Mouse (Mus musculus) CH12F3 (cell line): ENCODE measurements around the gene Gm12117.

ENCODE experiments used
- in situ Hi-C: fragments of 300-500 bp; cut with MboI; formaldehyde crosslinking; loops from 2 replicates; pipeline ENCODE4 v1.14.3; 2020; ENCODE audit warnings: low sequenced_read_pairs

The Gm12117 gene

GRCm38 (mm10) chr11:33276637-33277036, at the start of gene Gm12117:
Gm12117 (minus strand) TSS chr11:33276737.
- in situ Hi-C loops, result no loop called here

GRCm38 (mm10) chr11:33319006-33319611, 42.6 kb upstream of the Gm12117 start:
- in situ Hi-C loops, result no loop called here

- in situ Hi-C loops, result no loop called here
Measured at GRCm38 (mm10) chr11:33309566-33309965, 33.0 kb upstream of the Gm12117 start.

- in situ Hi-C loops, result no loop called here
Measured at GRCm38 (mm10) chr11:33300859-33301258, 24.3 kb upstream of the Gm12117 start.

GRCm38 (mm10) chr11:33299371-33299770, 22.8 kb upstream of the Gm12117 start:
- in situ Hi-C loops, result loop anchor here (5.0 kb wide), 1 partner anchor 122 kb away; no protein-coding TSS in a partner anchor

- in situ Hi-C loops, result loop anchor here (5.0 kb wide), 1 partner anchor 120 kb away; no protein-coding TSS in a partner anchor
Measured at GRCm38 (mm10) chr11:33297121-33297520, 20.6 kb upstream of the Gm12117 start.

GRCm38 (mm10) chr11:33295422-33295821, 18.9 kb upstream of the Gm12117 start:
- in situ Hi-C loops, result loop anchor here (5.0 kb wide), 1 partner anchor 118 kb away; no protein-coding TSS in a partner anchor

GRCm38 (mm10) chr11:33294063-33294462, 17.5 kb upstream of the Gm12117 start:
- in situ Hi-C loops, result no loop called here

GRCm38 (mm10) chr11:33278571-33278970, 2.0 kb upstream of the Gm12117 start:
- in situ Hi-C loops, result no loop called here

GRCm38 (mm10) chr11:33274816-33275215, 1.7 kb downstream of the Gm12117 start:
- in situ Hi-C loops, result no loop called here

- in situ Hi-C loops, result no loop called here
Measured at GRCm38 (mm10) chr11:33274294-33274693, 2.2 kb downstream of the Gm12117 start.

GRCm38 (mm10) chr11:33240295-33240694, 36.2 kb downstream of the Gm12117 start:
- in situ Hi-C loops, result no loop called here

GRCm38 (mm10) chr11:33234134-33234533, 42.4 kb downstream of the Gm12117 start:
- in situ Hi-C loops, result no loop called here

GRCm38 (mm10) chr11:33232056-33232455, 44.5 kb downstream of the Gm12117 start:
- in situ Hi-C loops, result no loop called here

GRCm38 (mm10) chr11:33228186-33228585, 48.4 kb downstream of the Gm12117 start:
- in situ Hi-C loops, result no loop called here

GRCm38 (mm10) chr11:33226516-33226915, 50.0 kb downstream of the Gm12117 start:
- in situ Hi-C loops, result no loop called here
